Mouse (Mus musculus) cerebellum, adult 2 months (tissue): Measurements from ENCODE around the gene Hexa.

Experiments used
- CTCF ChIP-seq: fragments of 200-500 bp; IDR thresholded peaks from 2 replicates; pipeline ENCODE4 v1.5.1; 2011; ENCODE audit warnings: low read depth, mild to moderate bottlenecking, control low read depth, low read length, moderate library complexity, borderline replicate concordance; ENCODE audit not compliant: insufficient read depth
- POLR2A ChIP-seq: fragments of 200-500 bp; IDR thresholded peaks from 2 replicates; pipeline ENCODE4 v1.6.1; 2011; ENCODE audit warnings: low read length, control low read depth, borderline replicate concordance; ENCODE audit not compliant: insufficient read depth

DNA sequence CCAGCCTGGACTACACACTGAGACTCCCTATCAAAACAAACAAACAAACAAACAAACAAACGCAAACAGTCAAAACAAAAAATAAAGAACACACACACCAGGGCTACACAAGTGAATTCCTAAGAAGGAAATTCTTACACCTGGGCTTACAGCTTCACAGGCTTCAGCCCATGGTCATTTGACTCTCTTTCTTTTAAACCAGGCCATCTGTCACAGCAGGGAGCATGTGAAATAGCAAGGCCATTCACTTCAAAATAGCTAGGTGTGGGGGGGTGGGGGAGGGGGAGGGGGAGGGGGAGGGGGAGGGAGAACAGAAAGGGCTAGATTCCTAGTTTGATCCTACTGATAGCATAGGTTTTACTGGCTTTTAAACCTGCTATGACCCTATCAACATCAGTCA lies 31.2 kb upstream of the Hexa start:
- TF ChIP-seq CTCF (no peak), POLR2A (no peak)
